Mouse (Mus musculus): Measurements from ENCODE around the gene Ptprd. TPM values are rescaled to one million over a fixed set of nuclear protein-coding genes. Genes with fewer than 3 reads are reported as not detected.
A peak's percentile ranks its signal among the peaks of the same experiment; 100 is the strongest.

Ptprd gene
- polyA plus RNA-seq, 1 experiment from 2014 or later: 15.9 TPM

- H3K27ac ChIP-seq: no peak overlapping the region
- no peaks in the 10 kb centered on the region for H3K4me1 ChIP-seq
- WGBS: 89% methylated on average over 1 of the region's 1 CpGs
- no peak overlapping the region for H3K4me2 ChIP-seq
- H3K9ac ChIP-seq: no peak overlapping the region
- no peak overlapping the region for H3K4me3 ChIP-seq
- no peak for ATAC-seq (ENCODE audit: borderline replicate concordance, extremely low read depth, low FRiP score, low TSS enrichment)
- H3K9me3 ChIP-seq: no peaks in the 10 kb centered on the region
- H3K27me3 ChIP-seq: no peaks in the 10 kb centered on the region
- H3K36me3 ChIP-seq: no peaks in the 10 kb centered on the region
These were observed 928.3 kb downstream of the Ptprd start for GRCm38 (mm10) chr4:77283423-77283822.

- H3K36me3 ChIP-seq: no peaks in the 10 kb centered on the region
- WGBS: 78% methylated on average over 4 of the region's 4 CpGs
- no peaks in the 10 kb centered on the region for H3K9me3 ChIP-seq
- no peak overlapping the region for H3K4me2 ChIP-seq
- no peak overlapping the region for H3K9ac ChIP-seq
- H3K4me1 ChIP-seq: no peaks in the 10 kb centered on the region
- no peak overlapping the region for H3K4me3 ChIP-seq
- no peak overlapping the region for H3K27ac ChIP-seq
- ATAC-seq (ENCODE audit: borderline replicate concordance, extremely low read depth, low FRiP score, low TSS enrichment): no peak
- H3K27me3 ChIP-seq: no peaks in the 10 kb centered on the region
These were observed 933.8 kb downstream of the Ptprd start for GRCm38 (mm10) chr4:77277913-77278312.

- Histone ChIP-seq H3K4me1 (0 out of 2 replicates have a peak, but pooled peaks cover 5% of the 10 kb centered on the region), H3K4me2 (no peak overlapping the region), H3K27ac (no peak overlapping the region), H3K4me3 (no peak overlapping the region), H3K27me3 (no peaks in the 10 kb centered on the region), H3K9ac (no peak overlapping the region), H3K9me3 (no peaks in the 10 kb centered on the region), H3K36me3 (no peaks in the 10 kb centered on the region)
- 69% methylated on average over 1 of the region's 1 CpGs for WGBS
- no peak for ATAC-seq (ENCODE audit: borderline replicate concordance, extremely low read depth, low FRiP score, low TSS enrichment)
These were observed 951.8 kb downstream of the Ptprd start for GRCm38 (mm10) chr4:77259972-77260290.

GRCm38 (mm10) chr4:77259250-77259971 lies 952.4 kb downstream of the Ptprd start:
- peak; percentile 81 for ATAC-seq (ENCODE audit: borderline replicate concordance, extremely low read depth, low FRiP score, low TSS enrichment)
- H3K4me3 ChIP-seq: no peak overlapping the region
- H3K4me1 ChIP-seq: 0 out of 2 replicates have a peak, but pooled peaks cover 5% of the 10 kb centered on the region
- no peak overlapping the region for H3K27ac ChIP-seq
- no peaks in the 10 kb centered on the region for H3K27me3 ChIP-seq
- no peaks in the 10 kb centered on the region for H3K9me3 ChIP-seq
- 28% methylated on average over 8 of the region's 8 CpGs for WGBS
- no peak overlapping the region for H3K9ac ChIP-seq
- no peaks in the 10 kb centered on the region for H3K36me3 ChIP-seq
- H3K4me2 ChIP-seq: no peak overlapping the region

- no peak for ATAC-seq (ENCODE audit: borderline replicate concordance, extremely low read depth, low FRiP score, low TSS enrichment)
- Histone ChIP-seq H3K4me3 (no peak overlapping the region), H3K4me1 (no peaks in the 10 kb centered on the region), H3K9me3 (no peaks in the 10 kb centered on the region), H3K4me2 (no peak overlapping the region), H3K36me3 (no peaks in the 10 kb centered on the region), H3K27me3 (no peaks in the 10 kb centered on the region), H3K27ac (no peak overlapping the region), H3K9ac (no peak overlapping the region)
- 62% methylated on average over 4 of the region's 4 CpGs for WGBS
These were observed 960.6 kb downstream of the Ptprd start for GRCm38 (mm10) chr4:77251188-77251587.

- Histone ChIP-seq H3K36me3 (no peaks in the 10 kb centered on the region), H3K9ac (no peak overlapping the region), H3K9me3 (no peaks in the 10 kb centered on the region), H3K27ac (no peak overlapping the region), H3K4me1 (no peaks in the 10 kb centered on the region), H3K4me3 (no peak overlapping the region), H3K4me2 (no peak overlapping the region), H3K27me3 (no peaks in the 10 kb centered on the region)
- no peak for ATAC-seq (ENCODE audit: borderline replicate concordance, extremely low read depth, low FRiP score, low TSS enrichment)
- WGBS: 27% methylated on average over 1 of the region's 1 CpGs
These were observed 962.0 kb downstream of the Ptprd start for GRCm38 (mm10) chr4:77249801-77250200.

GRCm38 (mm10) chr4:77248918-77249317 lies 962.8 kb downstream of the Ptprd start:
- H3K27ac ChIP-seq: no peak overlapping the region
- no peaks in the 10 kb centered on the region for H3K36me3 ChIP-seq
- WGBS: 31% methylated on average over 1 of the region's 1 CpGs
- H3K4me3 ChIP-seq: no peak overlapping the region
- ATAC-seq (ENCODE audit: borderline replicate concordance, extremely low read depth, low FRiP score, low TSS enrichment): no peak
- H3K4me1 ChIP-seq: no peaks in the 10 kb centered on the region
- H3K4me2 ChIP-seq: no peak overlapping the region
- H3K27me3 ChIP-seq: no peaks in the 10 kb centered on the region
- H3K9me3 ChIP-seq: no peaks in the 10 kb centered on the region
- no peak overlapping the region for H3K9ac ChIP-seq

GRCm38 (mm10) chr4:77241852-77242455 lies 969.8 kb downstream of the Ptprd start:
- 77% methylated on average over 6 of the region's 6 CpGs for WGBS
- H3K9ac ChIP-seq: no peak overlapping the region
- H3K4me2 ChIP-seq: no peak overlapping the region
- no peak for ATAC-seq (ENCODE audit: borderline replicate concordance, extremely low read depth, low FRiP score, low TSS enrichment)
- H3K27me3 ChIP-seq: no peaks in the 10 kb centered on the region
- no peak overlapping the region for H3K4me3 ChIP-seq
- H3K27ac ChIP-seq: no peak overlapping the region
- no peaks in the 10 kb centered on the region for H3K36me3 ChIP-seq
- H3K4me1 ChIP-seq: no peaks in the 10 kb centered on the region
- no peaks in the 10 kb centered on the region for H3K9me3 ChIP-seq

- no peaks in the 10 kb centered on the region for H3K36me3 ChIP-seq
- no peaks in the 10 kb centered on the region for H3K27me3 ChIP-seq
- no peaks in the 10 kb centered on the region for H3K9me3 ChIP-seq
- ATAC-seq (ENCODE audit: borderline replicate concordance, extremely low read depth, low FRiP score, low TSS enrichment): no peak
- H3K9ac ChIP-seq: no peak overlapping the region
- H3K27ac ChIP-seq: no peak overlapping the region
- H3K4me2 ChIP-seq: no peak overlapping the region
- 46% methylated on average over 1 of the region's 1 CpGs for WGBS
- H3K4me3 ChIP-seq: no peak overlapping the region
- no peaks in the 10 kb centered on the region for H3K4me1 ChIP-seq
These were observed 973.6 kb downstream of the Ptprd start for GRCm38 (mm10) chr4:77238144-77238543.

- Histone ChIP-seq H3K27me3 (no peaks in the 10 kb centered on the region), H3K9ac (no peak overlapping the region), H3K9me3 (no peaks in the 10 kb centered on the region), H3K4me2 (no peak overlapping the region), H3K27ac (no peak overlapping the region), H3K4me1 (no peaks in the 10 kb centered on the region), H3K4me3 (no peak overlapping the region), H3K36me3 (no peaks in the 10 kb centered on the region)
- no peak for ATAC-seq (ENCODE audit: borderline replicate concordance, extremely low read depth, low FRiP score, low TSS enrichment)
- WGBS: 73% methylated on average over 2 of the region's 2 CpGs
These were observed 978.5 kb downstream of the Ptprd start for GRCm38 (mm10) chr4:77233243-77233642.

GRCm38 (mm10) chr4:77168866-77169265 lies 1042.9 kb downstream of the Ptprd start:
- Histone ChIP-seq H3K9ac (no peak overlapping the region), H3K9me3 (no peaks in the 10 kb centered on the region), H3K36me3 (no peaks in the 10 kb centered on the region), H3K4me1 (no peaks in the 10 kb centered on the region), H3K4me2 (no peak overlapping the region), H3K4me3 (no peak overlapping the region), H3K27me3 (no peaks in the 10 kb centered on the region), H3K27ac (no peak overlapping the region)
- 74% methylated on average over 8 of the region's 8 CpGs for WGBS
- ATAC-seq (ENCODE audit: borderline replicate concordance, extremely low read depth, low FRiP score, low TSS enrichment): no peak

GRCm38 (mm10) chr4:77157601-77158000 lies 1054.2 kb downstream of the Ptprd start:
- no peaks in the 10 kb centered on the region for H3K4me1 ChIP-seq
- H3K4me3 ChIP-seq: no peak overlapping the region
- no peaks in the 10 kb centered on the region for H3K36me3 ChIP-seq
- no peak overlapping the region for H3K9ac ChIP-seq
- ATAC-seq (ENCODE audit: borderline replicate concordance, extremely low read depth, low FRiP score, low TSS enrichment): no peak
- WGBS: 70% methylated on average over 3 of the region's 3 CpGs
- no peak overlapping the region for H3K4me2 ChIP-seq
- no peaks in the 10 kb centered on the region for H3K27me3 ChIP-seq
- H3K9me3 ChIP-seq: no peaks in the 10 kb centered on the region
- no peak overlapping the region for H3K27ac ChIP-seq
